Mouse (Mus musculus) neural tube, embryonic 15.5 days (tissue): ENCODE results near the gene D430019H16Rik. TPM values are rescaled to one million over a fixed set of nuclear protein-coding genes. Genes with fewer than 3 reads are reported as not detected.

Source experiments
- ATAC-seq: fragments of 200-750 bp; cut with Nextera tagmentation; 2 replicates; pipeline ENCODE4 v1.8.0; 2017; ENCODE audit warnings: mild to moderate bottlenecking, moderate TSS enrichment, moderate library complexity; ENCODE audit not compliant: low FRiP score
- H3K27ac ChIP-seq: fragments of 300-500 bp; sonication (generic); replicated peaks from 2 replicates; pipeline ENCODE4 v1.5.1; 2015; ENCODE audit warnings: mild to moderate bottlenecking, inconsistent platforms
- H3K27me3 ChIP-seq: fragments of 300-500 bp; sonication (generic); replicated peaks from 2 replicates; pipeline ENCODE4 v1.6.1; 2015; ENCODE audit warnings: inconsistent platforms
- H3K36me3 ChIP-seq: fragments of 300-500 bp; sonication (generic); 2 replicates; pipeline ENCODE4 v1.6.1; 2015; ENCODE audit warnings: inconsistent platforms
- H3K4me1 ChIP-seq: fragments of 300-500 bp; sonication (generic); 2 replicates; pipeline ENCODE4 v1.6.1; 2015; ENCODE audit warnings: inconsistent platforms
- H3K4me2 ChIP-seq: fragments of 300-500 bp; sonication (generic); 2 replicates; pipeline ENCODE4 v1.6.1; 2015; ENCODE audit warnings: inconsistent platforms, mild to moderate bottlenecking, moderate library complexity
- H3K4me3 ChIP-seq: fragments of 300-500 bp; sonication (generic); replicated peaks from 2 replicates; pipeline ENCODE4 v1.5.1; 2015; ENCODE audit warnings: mild to moderate bottlenecking, inconsistent platforms
- H3K9ac ChIP-seq: fragments of 300-500 bp; sonication (generic); replicated peaks from 2 replicates; pipeline ENCODE4 v1.6.1; 2015; ENCODE audit warnings: mild to moderate bottlenecking, inconsistent platforms
- H3K9me3 ChIP-seq: fragments of 300-500 bp; sonication (generic); replicated peaks from 2 replicates; pipeline ENCODE4 v1.6.1; 2016; ENCODE audit warnings: inconsistent platforms
- WGBS: fragments of 180-500 bp; shearing (Covaris S2); methylation state at CpG from one replicate; pipeline ENCODE4 v1.1.7; 2015; ENCODE audit warnings: mixed read lengths; 5-methylcytosine and 5-hydroxymethylcytosine counted together
- polyA plus RNA-seq: library from polyadenylated mRNA; unstranded; fragments of >200 nt; fragmentation: Nextera tagmentation; extraction: Ambion mirVana; gene quantifications from 2 replicates; pipeline ENCODE4 v1.2.1, GENCODE M21; 2015

D430019H16Rik gene
- polyA plus RNA-seq: 9.2 and 11.3 TPM in 2 replicates

GRCm38 (mm10) chr12:105453670-105454257 lies at the start of gene D430019H16Rik:
TSS of gene D430019H16Rik (plus strand) at chr12:105453856.
- WGBS: 0% methylated on average over 38 of the region's 38 CpGs
- peak within 1 kb of the TSS; percentile 91 for H3K4me3 ChIP-seq
- ATAC-seq: peak; percentile 88

GRCm38 (mm10) chr12:105406008-105406407 lies 47.6 kb upstream of the D430019H16Rik start:
- no peaks in the 10 kb centered on the region for H3K36me3 ChIP-seq
- H3K4me2 ChIP-seq: no peak overlapping the region
- H3K4me1 ChIP-seq: peaks cover 8% of the 10 kb centered on the region
- no peaks in the 10 kb centered on the region for H3K9me3 ChIP-seq
- H3K27me3 ChIP-seq: no peaks in the 10 kb centered on the region
- WGBS: 81% methylated on average over 6 of the region's 6 CpGs
- ATAC-seq: no peak
- H3K4me3 ChIP-seq: no peak overlapping the region
- H3K27ac ChIP-seq: no peak overlapping the region
- H3K9ac ChIP-seq: no peak overlapping the region

More at GRCm38 (mm10) chr12:105453670-105454257, at the start of gene D430019H16Rik:
- Histone ChIP-seq H3K9ac (peak within 1 kb of the TSS; percentile 89), H3K36me3 (no peaks in the 10 kb centered on the region), H3K4me2 (peak within 1 kb of the TSS; percentile 72), H3K9me3 (no peaks in the 10 kb centered on the region), H3K27ac (peak within 1 kb of the TSS; percentile 88), H3K4me1 (peaks cover 52% of the 10 kb centered on the region), H3K27me3 (no peaks in the 10 kb centered on the region)

- Histone ChIP-seq H3K36me3 (no peaks in the 10 kb centered on the region), H3K27ac (no peak overlapping the region), H3K9ac (no peak overlapping the region), H3K4me1 (peaks cover 9% of the 10 kb centered on the region; the same call in 1 of the 2 replicates), H3K27me3 (no peaks in the 10 kb centered on the region), H3K9me3 (no peaks in the 10 kb centered on the region), H3K4me2 (no peak overlapping the region), H3K4me3 (no peak overlapping the region)
- no peak for ATAC-seq
- 58% methylated on average over 8 of the region's 8 CpGs for WGBS
These were observed 39.7 kb upstream of the D430019H16Rik start for GRCm38 (mm10) chr12:105413909-105414308.

- Histone ChIP-seq H3K27me3 (no peaks in the 10 kb centered on the region), H3K4me3 (no peak overlapping the region), H3K9ac (no peak overlapping the region), H3K27ac (no peak overlapping the region), H3K9me3 (no peaks in the 10 kb centered on the region), H3K4me2 (no peak overlapping the region), H3K4me1 (no peaks in the 10 kb centered on the region), H3K36me3 (no peaks in the 10 kb centered on the region)
- no peak for ATAC-seq
- 58% methylated on average over 6 of the region's 6 CpGs for WGBS
These were observed 33.2 kb upstream of the D430019H16Rik start for GRCm38 (mm10) chr12:105420476-105420875.

GRCm38 (mm10) chr12:105426541-105426940 lies 27.1 kb upstream of the D430019H16Rik start:
- Histone ChIP-seq H3K9ac (no peak overlapping the region), H3K9me3 (no peaks in the 10 kb centered on the region), H3K36me3 (no peaks in the 10 kb centered on the region), H3K27me3 (0 out of 2 replicates have a peak, but pooled peaks cover 3% of the 10 kb centered on the region), H3K4me3 (no peak overlapping the region), H3K4me1 (peaks cover 7% of the 10 kb centered on the region; the same call in 1 of the 2 replicates), H3K4me2 (no peak overlapping the region), H3K27ac (no peak overlapping the region)
- 77% methylated on average over 7 of the region's 7 CpGs for WGBS
- ATAC-seq: no peak

- Histone ChIP-seq H3K9ac (no peak overlapping the region), H3K4me1 (peaks cover 7% of the 10 kb centered on the region; the same call in 1 of the 2 replicates), H3K4me3 (no peak overlapping the region), H3K4me2 (peak overlapping the region; percentile 40; the same call in 1 of the 2 replicates), H3K9me3 (no peaks in the 10 kb centered on the region), H3K27ac (no peak overlapping the region), H3K27me3 (0 out of 2 replicates have a peak, but pooled peaks cover 3% of the 10 kb centered on the region), H3K36me3 (no peaks in the 10 kb centered on the region)
- ATAC-seq: peak; percentile 83
- WGBS: 20% methylated on average over 10 of the region's 10 CpGs
These were observed 26.5 kb upstream of the D430019H16Rik start for GRCm38 (mm10) chr12:105427039-105427757.

- H3K27ac ChIP-seq: no peak overlapping the region
- no peak overlapping the region for H3K4me3 ChIP-seq
- no peaks in the 10 kb centered on the region for H3K27me3 ChIP-seq
- WGBS: 55% methylated on average over 3 of the region's 3 CpGs
- no peaks in the 10 kb centered on the region for H3K36me3 ChIP-seq
- ATAC-seq: no peak
- H3K9ac ChIP-seq: no peak overlapping the region
- no peak overlapping the region for H3K4me2 ChIP-seq
- H3K4me1 ChIP-seq: peaks cover 4% of the 10 kb centered on the region; the same call in 1 of the 2 replicates
- no peaks in the 10 kb centered on the region for H3K9me3 ChIP-seq
These were observed 21.8 kb upstream of the D430019H16Rik start for GRCm38 (mm10) chr12:105431872-105432271.

GRCm38 (mm10) chr12:105432807-105433206 lies 20.8 kb upstream of the D430019H16Rik start:
- no peaks in the 10 kb centered on the region for H3K27me3 ChIP-seq
- H3K9me3 ChIP-seq: no peaks in the 10 kb centered on the region
- ATAC-seq: no peak
- no peak overlapping the region for H3K27ac ChIP-seq
- 77% methylated on average over 3 of the region's 3 CpGs for WGBS
- H3K36me3 ChIP-seq: no peaks in the 10 kb centered on the region
- H3K4me2 ChIP-seq: no peak overlapping the region
- no peaks in the 10 kb centered on the region for H3K4me1 ChIP-seq
- no peak overlapping the region for H3K9ac ChIP-seq
- no peak overlapping the region for H3K4me3 ChIP-seq

- H3K4me3 ChIP-seq: no peak overlapping the region
- no peaks in the 10 kb centered on the region for H3K4me1 ChIP-seq
- no peak for ATAC-seq
- no peak overlapping the region for H3K27ac ChIP-seq
- no peak overlapping the region for H3K9ac ChIP-seq
- no peaks in the 10 kb centered on the region for H3K9me3 ChIP-seq
- no peaks in the 10 kb centered on the region for H3K27me3 ChIP-seq
- H3K36me3 ChIP-seq: no peaks in the 10 kb centered on the region
- no peak overlapping the region for H3K4me2 ChIP-seq
- WGBS: 56% methylated on average over 5 of the region's 5 CpGs
These were observed 15.4 kb upstream of the D430019H16Rik start for GRCm38 (mm10) chr12:105438259-105438658.

- H3K27ac ChIP-seq: no peak overlapping the region
- no peaks in the 10 kb centered on the region for H3K36me3 ChIP-seq
- ATAC-seq: no peak
- WGBS: 72% methylated on average over 6 of the region's 6 CpGs
- H3K9ac ChIP-seq: no peak overlapping the region
- H3K4me3 ChIP-seq: no peak overlapping the region
- H3K9me3 ChIP-seq: no peaks in the 10 kb centered on the region
- no peaks in the 10 kb centered on the region for H3K4me1 ChIP-seq
- no peak overlapping the region for H3K4me2 ChIP-seq
- H3K27me3 ChIP-seq: no peaks in the 10 kb centered on the region
These were observed 13.7 kb upstream of the D430019H16Rik start for GRCm38 (mm10) chr12:105439976-105440375.

- H3K9ac ChIP-seq: no peak overlapping the region
- no peaks in the 10 kb centered on the region for H3K9me3 ChIP-seq
- ATAC-seq: no peak
- 51% methylated on average over 5 of the region's 5 CpGs for WGBS
- H3K27ac ChIP-seq: no peak overlapping the region
- no peaks in the 10 kb centered on the region for H3K27me3 ChIP-seq
- no peak overlapping the region for H3K4me2 ChIP-seq
- no peak overlapping the region for H3K4me3 ChIP-seq
- H3K4me1 ChIP-seq: no peaks in the 10 kb centered on the region
- no peaks in the 10 kb centered on the region for H3K36me3 ChIP-seq
These were observed 10.1 kb upstream of the D430019H16Rik start for GRCm38 (mm10) chr12:105443569-105443968.

GRCm38 (mm10) chr12:105445767-105446166 lies 7.9 kb upstream of the D430019H16Rik start:
- H3K27me3 ChIP-seq: no peaks in the 10 kb centered on the region
- H3K4me1 ChIP-seq: no peaks in the 10 kb centered on the region
- H3K9ac ChIP-seq: no peak overlapping the region
- H3K36me3 ChIP-seq: no peaks in the 10 kb centered on the region
- no peak overlapping the region for H3K4me3 ChIP-seq
- WGBS: 80% methylated on average over 6 of the region's 6 CpGs
- no peak overlapping the region for H3K4me2 ChIP-seq
- no peaks in the 10 kb centered on the region for H3K9me3 ChIP-seq
- H3K27ac ChIP-seq: no peak overlapping the region
- ATAC-seq: no peak
